Mouse (Mus musculus) heart, adult 11 months (tissue): ENCODE data around the gene Itpr3.

Experiments
- DNase-seq: peaks from one replicate; pipeline ENCODE4 v3.0.0; 2022

Gene Itpr3

GRCm38 (mm10) chr17:27073778-27074177 lies 16.7 kb downstream of the Itpr3 start:
- no peak for DNase-seq

GRCm38 (mm10) chr17:27074236-27074635 lies 17.1 kb downstream of the Itpr3 start:
- no peak for DNase-seq

DNA sequence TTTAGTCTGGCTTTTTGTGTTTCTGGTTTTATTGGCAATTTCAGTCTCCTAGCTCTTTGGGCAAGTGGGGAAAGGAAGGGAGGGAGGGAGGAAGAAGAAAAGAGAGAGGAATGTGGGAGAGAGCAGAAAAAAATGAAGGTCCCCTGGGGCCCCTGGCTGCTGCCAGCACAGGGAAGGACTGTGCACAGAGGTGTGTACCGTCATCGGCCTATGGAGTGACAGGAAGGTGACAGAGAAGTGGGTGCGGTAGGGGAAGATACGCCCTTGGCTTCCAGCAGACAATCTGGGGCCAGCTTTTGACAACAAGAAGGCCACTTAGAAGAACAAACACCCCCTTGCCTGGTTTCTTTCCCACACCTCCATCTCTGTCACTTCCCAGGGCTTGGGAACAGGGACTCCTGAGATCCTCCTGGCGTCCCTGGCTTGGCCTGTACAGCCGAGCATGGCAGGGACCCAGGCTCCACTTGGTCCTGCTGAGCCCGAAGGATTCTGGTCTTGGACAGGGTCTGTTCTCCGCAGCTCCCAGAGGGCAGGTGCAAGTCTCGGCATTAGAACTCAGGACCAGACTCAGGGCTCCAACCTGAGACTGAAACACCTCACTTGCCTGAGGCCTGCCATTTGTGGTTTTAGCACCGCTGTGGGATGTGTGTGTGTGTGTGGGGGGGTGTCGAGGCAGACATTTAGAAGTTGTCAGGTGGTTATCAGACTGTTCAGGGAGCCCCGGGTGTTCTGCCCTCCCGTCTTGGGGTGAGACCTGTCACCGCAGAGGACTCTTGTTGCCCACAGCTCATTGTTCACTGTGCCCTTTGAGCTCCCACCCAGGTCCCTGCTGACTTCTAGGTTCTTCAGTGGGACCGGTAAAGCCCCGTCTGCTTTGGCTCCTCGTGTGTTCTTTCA lies 18.0 kb downstream of the Itpr3 start:
- no peak for DNase-seq

DNA sequence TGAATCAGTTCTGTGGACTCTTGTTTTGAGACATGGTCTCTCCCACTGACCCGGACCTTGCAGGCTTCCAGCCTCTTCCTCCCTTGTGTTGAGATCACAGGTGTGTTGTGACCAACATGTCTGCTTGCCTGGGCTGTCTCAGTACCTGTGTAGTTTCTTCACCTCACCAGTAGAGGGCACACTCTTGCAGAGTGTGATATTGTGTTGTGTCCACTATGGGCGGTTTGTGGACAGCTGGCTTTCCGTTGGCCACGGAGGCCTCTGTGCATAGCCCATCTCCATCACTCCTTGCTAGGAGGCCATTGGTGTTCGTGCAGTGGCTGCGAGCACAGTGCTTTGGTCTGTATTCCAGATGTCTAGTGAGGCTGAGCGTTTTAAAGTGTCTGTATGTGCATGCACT lies 20.0 kb downstream of the Itpr3 start:
- DNase-seq = no peak

- DNase-seq = no peak
Observed at GRCm38 (mm10) chr17:27077920-27078319, 20.8 kb downstream of the Itpr3 start.

DNA sequence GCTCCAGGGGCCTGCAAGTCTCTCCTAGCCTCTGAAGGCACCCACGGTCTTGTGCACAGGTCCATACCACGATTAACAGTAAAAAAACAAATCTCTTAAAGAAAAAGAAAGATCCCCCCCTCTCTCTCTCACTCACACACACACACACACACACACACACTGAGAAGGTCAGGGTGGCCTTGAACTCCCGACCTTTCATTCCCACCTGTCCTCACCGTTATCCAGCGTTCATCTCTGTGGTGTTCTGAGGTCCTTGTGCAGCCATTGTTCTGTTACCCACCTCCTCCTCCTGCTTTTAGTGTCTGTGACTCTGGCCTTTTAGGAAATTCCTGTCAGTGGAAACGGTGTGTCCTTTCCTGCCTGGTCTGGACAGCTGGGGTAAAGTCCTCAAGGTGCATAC lies 21.4 kb downstream of the Itpr3 start:
- DNase-seq = no peak

GRCm38 (mm10) chr17:27081868-27082267 lies 24.8 kb downstream of the Itpr3 start:
- DNase-seq = no peak

- DNase-seq = no peak
Observed at GRCm38 (mm10) chr17:27082796-27083195, 25.7 kb downstream of the Itpr3 start.

DNA sequence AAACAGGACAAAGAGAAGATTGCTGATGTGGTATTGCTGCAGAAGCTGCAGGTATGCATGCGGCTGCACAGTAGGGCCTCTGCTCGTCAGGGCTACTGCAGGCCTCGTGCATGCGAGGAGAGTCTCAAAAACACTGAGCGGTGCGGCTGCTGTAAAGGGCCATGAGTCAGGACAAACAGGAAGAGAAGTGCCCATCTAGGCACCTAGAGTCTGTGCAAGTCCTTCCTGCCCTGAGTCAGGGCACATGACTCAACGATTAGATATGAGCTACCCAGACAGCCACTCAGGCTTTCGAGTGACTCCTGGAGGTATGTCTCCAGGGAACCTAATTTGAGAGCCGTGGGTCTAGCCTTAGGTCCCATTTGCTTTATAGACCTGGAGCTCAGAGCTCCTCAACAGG lies 26.5 kb downstream of the Itpr3 start:
- no peak for DNase-seq

GRCm38 (mm10) chr17:27085676-27086075 lies 28.6 kb downstream of the Itpr3 start:
- DNase-seq = no peak

GRCm38 (mm10) chr17:27087426-27087825 lies 30.3 kb downstream of the Itpr3 start:
- no peak for DNase-seq

DNA sequence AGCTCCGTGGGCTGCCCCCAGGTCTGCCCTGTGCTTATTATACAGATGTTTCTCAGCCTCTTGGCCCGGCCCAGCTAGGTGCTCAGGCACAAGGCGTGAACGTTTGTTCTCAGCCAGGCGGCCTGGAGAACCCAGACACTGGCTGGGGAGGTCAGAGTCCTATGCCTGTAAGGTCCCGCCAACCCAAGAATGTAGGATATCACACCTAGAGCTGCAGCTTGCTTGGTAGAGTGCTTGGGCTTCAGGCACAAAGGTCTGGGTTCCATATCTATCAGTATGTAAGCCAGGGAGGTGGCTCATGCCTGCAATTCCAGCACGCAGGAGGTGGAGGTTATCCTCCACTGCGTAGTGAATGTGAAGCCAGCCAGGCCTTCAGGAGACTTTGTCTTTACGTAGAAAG lies 33.0 kb downstream of the Itpr3 start:
- no peak for DNase-seq

- DNase-seq = no peak
Observed at GRCm38 (mm10) chr17:27095690-27096089, 38.6 kb downstream of the Itpr3 start.

DNA sequence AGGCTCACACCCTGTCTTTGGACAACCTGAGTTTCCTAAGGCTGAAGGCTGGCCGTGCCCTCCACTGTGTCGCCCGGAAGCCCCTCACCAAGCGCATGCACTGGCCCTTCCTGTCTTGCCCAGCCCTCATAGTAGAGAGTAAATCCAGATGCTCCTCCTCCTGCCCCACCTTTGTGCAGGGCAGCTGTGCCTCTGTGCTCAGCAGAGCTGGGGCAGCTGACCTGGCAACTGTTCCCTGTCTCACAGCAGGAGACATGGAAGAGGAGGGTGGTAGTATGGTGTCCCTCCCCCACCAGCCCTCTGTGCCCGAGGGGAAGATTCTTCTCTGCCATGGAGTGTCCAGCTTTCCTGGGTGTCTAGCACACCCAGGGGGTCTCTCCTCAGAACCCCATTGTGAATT lies 44.6 kb downstream of the Itpr3 start:
- no peak for DNase-seq

DNA sequence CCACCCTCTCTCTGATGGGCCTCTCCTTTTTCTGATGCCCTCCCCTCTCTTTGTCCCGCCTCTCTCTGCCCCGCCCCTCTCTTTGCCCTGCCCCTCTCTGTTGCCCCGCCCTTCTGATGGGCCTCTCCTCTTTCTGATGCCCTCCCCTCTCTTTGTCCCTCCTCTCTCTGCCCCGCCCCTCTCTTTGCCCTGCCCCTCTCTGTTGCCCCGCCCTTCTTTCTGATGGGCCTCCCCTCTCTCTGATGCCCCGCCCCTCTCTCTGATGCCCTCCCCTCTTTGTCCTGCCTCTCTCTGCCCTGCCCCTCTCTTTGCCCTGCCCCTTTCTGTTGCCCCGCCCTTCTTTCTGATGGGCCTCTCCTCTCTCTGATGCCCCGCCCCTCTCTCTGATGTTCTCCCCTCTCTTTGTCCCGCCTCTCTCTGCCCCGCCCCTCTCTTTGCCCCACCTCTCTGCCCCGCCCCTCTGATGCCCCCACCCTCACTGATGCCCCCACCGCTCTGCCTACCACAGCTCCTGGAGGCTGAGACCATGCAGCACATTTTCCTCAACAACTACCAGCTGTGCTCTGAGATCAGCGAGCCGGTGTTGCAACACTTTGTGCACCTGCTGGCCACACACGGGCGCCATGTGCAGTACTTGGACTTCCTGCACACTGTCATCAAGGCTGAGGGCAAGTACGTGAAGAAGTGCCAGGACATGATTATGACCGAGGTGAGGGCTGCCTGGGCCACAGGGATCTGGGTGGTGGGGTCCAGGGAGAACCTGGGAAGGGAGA lies 48.8 kb downstream of the Itpr3 start:
- no peak for DNase-seq

DNA sequence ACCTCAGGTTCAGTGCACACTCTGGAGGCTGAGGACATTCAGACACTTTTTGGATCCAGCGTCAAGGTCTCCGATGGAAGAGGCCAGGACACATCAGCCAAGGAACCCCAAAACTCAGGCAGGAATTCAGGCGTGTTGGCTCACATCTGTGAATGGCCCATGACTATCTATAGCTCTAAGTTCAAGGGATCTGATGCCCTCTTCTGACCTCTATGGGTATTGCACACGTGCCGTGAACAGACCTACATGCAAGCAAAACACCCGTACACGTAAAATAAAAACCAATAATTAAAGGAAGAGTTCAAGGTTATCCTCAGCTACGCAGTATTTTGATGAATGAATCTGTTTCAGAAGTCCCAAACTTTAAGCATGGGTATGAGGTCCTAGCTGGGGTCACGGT lies 49.6 kb downstream of the Itpr3 start:
- DNase-seq = no peak

- no peak for DNase-seq
Observed at GRCm38 (mm10) chr17:27107936-27108335, 50.8 kb downstream of the Itpr3 start.

GRCm38 (mm10) chr17:27110072-27110471 lies 53.0 kb downstream of the Itpr3 start:
- DNase-seq = no peak

DNA sequence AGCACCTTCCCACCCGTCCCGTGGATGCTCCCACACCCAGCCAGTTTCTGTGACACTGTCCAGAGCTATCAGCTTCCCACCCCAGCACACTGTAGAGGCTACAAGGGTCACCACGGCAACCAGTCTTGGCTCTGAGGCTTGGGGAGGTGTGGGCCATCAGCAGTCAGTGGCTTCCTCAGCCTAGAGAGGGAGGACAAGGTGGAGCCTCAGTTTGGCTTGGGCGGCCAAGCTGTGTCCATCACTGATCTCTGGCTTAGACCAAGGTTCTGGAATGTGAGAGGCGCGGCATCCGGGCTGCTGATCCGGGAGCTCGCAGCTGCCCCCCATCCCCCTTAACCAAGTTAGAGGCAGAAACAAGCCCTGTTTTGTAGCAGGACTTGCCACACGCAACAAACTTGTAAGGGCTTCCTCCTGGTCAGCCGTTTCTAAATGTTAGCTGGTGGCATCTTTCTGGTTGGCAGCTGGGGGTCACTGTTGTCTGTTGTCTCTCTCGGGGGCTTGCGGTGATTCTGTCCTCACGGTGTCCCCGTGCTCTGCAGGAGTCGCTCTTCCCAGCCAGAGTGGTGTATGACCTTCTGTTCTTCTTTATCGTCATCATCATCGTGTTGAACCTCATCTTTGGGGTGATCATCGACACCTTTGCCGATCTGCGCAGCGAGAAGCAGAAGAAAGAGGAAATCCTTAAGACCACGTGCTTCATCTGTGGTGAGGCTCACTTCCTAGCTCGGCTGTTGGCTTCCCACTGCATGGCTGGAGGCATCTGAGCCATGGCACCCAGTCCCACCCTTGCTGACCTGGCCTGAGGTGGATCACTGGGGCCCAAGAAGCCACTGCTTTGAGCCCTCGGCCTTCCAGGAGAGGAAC lies 61.8 kb downstream of the Itpr3 start:
- DNase-seq = peak; percentile 94

DNA sequence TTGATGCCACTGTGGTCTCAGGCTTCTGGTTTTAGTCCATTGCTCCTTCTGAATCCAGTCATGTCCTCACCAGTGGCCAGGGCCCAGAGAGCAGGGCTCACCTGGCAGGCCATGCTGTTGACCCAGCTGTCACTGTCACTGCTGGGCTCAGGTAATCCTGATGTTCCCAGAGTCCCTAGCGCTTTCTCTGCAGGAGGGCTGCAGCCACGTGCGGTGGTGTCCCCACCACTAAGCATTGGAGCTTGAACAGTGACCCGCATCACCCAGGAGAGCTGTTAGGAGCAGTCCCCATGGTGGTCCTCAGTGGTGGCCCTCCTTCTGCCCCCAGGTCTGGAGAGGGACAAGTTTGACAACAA lies 62.4 kb downstream of the Itpr3 start:
- no peak for DNase-seq

- no peak for DNase-seq
Observed at GRCm38 (mm10) chr17:27119954-27120353, 62.9 kb downstream of the Itpr3 start.

DNA sequence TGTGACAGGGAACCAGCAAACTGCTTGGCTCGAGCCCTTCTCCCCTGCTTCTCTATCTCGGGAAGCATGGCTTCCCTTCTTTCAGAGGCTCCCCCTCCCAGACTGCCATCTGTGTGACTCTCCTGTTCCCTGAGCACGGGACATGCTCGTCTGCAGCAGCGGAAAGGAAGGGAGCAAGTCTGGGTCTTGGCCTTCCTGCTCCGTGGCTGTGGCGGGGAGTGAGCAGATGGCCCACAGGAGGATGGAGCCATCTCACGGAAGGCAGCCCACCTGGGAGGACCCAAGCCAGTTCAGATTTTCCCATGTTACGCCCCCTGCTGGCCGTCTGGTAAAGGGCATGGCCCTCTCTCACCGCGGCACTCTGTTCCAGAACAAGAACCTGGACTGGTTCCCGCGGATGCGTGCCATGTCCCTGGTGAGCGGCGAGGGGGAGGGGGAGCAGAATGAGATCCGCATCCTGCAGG lies 63.5 kb downstream of the Itpr3 start:
- DNase-seq = peak; percentile 95

DNA sequence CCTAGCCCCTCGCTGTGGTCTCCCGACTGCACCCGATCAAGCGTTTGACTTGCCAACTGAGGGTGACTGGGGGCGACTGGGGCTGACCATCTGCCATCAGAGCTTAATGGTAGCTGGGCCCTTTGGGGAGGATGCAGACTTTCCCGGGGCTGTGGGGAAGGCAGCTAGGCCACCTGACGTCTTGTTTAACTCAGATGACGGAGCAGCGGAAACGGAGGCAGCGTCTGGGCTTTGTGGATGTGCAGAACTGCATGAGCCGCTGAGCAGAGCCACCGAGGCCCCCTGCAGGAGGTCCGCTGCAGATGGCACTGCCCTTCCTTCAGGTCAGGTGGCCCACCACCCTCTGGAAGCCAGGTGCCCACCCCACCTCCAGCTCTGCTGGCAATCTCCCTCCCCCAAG lies 64.2 kb downstream of the Itpr3 start:
- DNase-seq = no peak
